Mouse (Mus musculus) cerebellum, adult 18-20 months (tissue): Measurements from ENCODE around the gene Hspb1.

Experiments
- DNase-seq, 2 experiments: peaks; one replicate each; pipeline ENCODE4 v3.0.0; 2021

Hspb1 gene

GRCm38 (mm10) chr5:135887675-135888102 is at the start of gene Hspb1:
Gene Hspb1 (plus strand): TSS chr5:135887919.
- no peak for DNase-seq

GRCm38 (mm10) chr5:135841651-135842050 is 46.1 kb upstream of the Hspb1 start:
- peak; percentile 33 to 43 for DNase-seq

- DNase-seq = no peak
Observed at GRCm38 (mm10) chr5:135843418-135843817, 44.3 kb upstream of the Hspb1 start.

- no peak for DNase-seq
Observed at GRCm38 (mm10) chr5:135845676-135846320, 41.9 kb upstream of the Hspb1 start.

GRCm38 (mm10) chr5:135847460-135847859 is 40.3 kb upstream of the Hspb1 start:
- DNase-seq = no peak

- DNase-seq = no peak
Observed at GRCm38 (mm10) chr5:135847881-135848280, 39.8 kb upstream of the Hspb1 start.

GRCm38 (mm10) chr5:135851024-135851423 is 36.7 kb upstream of the Hspb1 start:
- DNase-seq = peak in 1 of 2 experiments; percentile 27

- DNase-seq = no peak
Observed at GRCm38 (mm10) chr5:135851481-135851880, 36.2 kb upstream of the Hspb1 start.

- DNase-seq = no peak
Observed at GRCm38 (mm10) chr5:135852421-135852820, 35.3 kb upstream of the Hspb1 start.

GRCm38 (mm10) chr5:135853731-135854130 is 34.0 kb upstream of the Hspb1 start:
- DNase-seq = no peak

GRCm38 (mm10) chr5:135855156-135855555 is 32.6 kb upstream of the Hspb1 start:
- peak; percentile 81 to 90 for DNase-seq

- DNase-seq = no peak
Observed at GRCm38 (mm10) chr5:135866662-135867061, 21.1 kb upstream of the Hspb1 start.

- DNase-seq = peak in 1 of 2 experiments; percentile 43
Observed at GRCm38 (mm10) chr5:135867637-135868593, 19.8 kb upstream of the Hspb1 start.

GRCm38 (mm10) chr5:135868653-135869052 is 19.1 kb upstream of the Hspb1 start:
- no peak for DNase-seq

- DNase-seq = no peak
Observed at GRCm38 (mm10) chr5:135869661-135870423, 17.9 kb upstream of the Hspb1 start.

GRCm38 (mm10) chr5:135870505-135870904 is 17.2 kb upstream of the Hspb1 start:
- no peak for DNase-seq

- no peak for DNase-seq
Observed at GRCm38 (mm10) chr5:135872996-135873395, 14.7 kb upstream of the Hspb1 start.

- DNase-seq = no peak
Observed at GRCm38 (mm10) chr5:135873753-135874152, 14.0 kb upstream of the Hspb1 start.

- peak; percentile 63 to 65 for DNase-seq
Observed at GRCm38 (mm10) chr5:135877180-135877579, 10.5 kb upstream of the Hspb1 start.

GRCm38 (mm10) chr5:135877831-135878231 is 9.9 kb upstream of the Hspb1 start:
- peak; percentile 68 to 76 for DNase-seq

GRCm38 (mm10) chr5:135879449-135880158 is 8.1 kb upstream of the Hspb1 start:
- DNase-seq = peak in 1 of 2 experiments; percentile 43

GRCm38 (mm10) chr5:135884641-135885040 is 3.1 kb upstream of the Hspb1 start:
- no peak for DNase-seq
